Mouse (Mus musculus) ES-E14 (cell line): ENCODE measurements at regions not wholly inside any gene's neighbourhood (a gene's known extent, or its start where the extent isn't known, plus 50 kb on each side); places are given as distances from the start of the nearest gene placed in this dataset.

Experiments used
- HCFC1 ChIP-seq: IDR thresholded peaks from 2 replicates; pipeline ENCODE4 v1.6.1; 2012; ENCODE audit warnings: low read length, inconsistent platforms, borderline replicate concordance; ENCODE audit not compliant: insufficient read depth
- MAFK ChIP-seq: IDR thresholded peaks from 2 replicates; pipeline ENCODE4 v1.6.1; 2014; ENCODE audit warnings: mild to moderate bottlenecking, low read depth, low read length, inconsistent platforms; ENCODE audit not compliant: insufficient read depth
- ZC3H11A ChIP-seq: IDR thresholded peaks from 2 replicates; pipeline ENCODE4 v1.6.1; 2012; ENCODE audit warnings: low read depth, mild to moderate bottlenecking, inconsistent platforms, low read length, borderline replicate concordance
- ZNF384 ChIP-seq: IDR thresholded peaks from 2 replicates; pipeline ENCODE4 v1.6.1; 2012; ENCODE audit warnings: low read depth, low read length, inconsistent platforms

DNA sequence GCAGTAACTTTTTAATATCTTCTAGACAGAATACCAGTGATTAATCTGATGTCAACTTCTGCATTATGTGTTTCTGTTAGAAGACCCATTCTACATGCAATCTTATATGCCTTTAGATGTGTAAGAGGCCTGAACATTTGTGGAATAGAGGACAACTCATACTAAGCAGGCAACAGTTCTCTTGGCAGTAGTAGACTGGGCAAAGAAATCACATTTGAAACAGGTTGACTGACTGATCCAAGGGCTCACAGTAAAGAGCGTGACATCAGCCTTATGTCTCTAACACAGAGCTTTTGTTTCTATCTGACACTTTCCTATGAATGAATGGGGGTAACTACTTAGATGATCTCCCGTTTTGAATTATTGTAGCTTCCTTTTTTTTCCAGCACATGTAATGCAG lies 124.8 kb upstream of the Tom1l1 start:
- TF ChIP-seq ZNF384 (no peak), HCFC1 (no peak), ZC3H11A (no peak), MAFK (no peak)
